Mouse (Mus musculus): ENCODE measurements around the gene Strn. TPM values are rescaled to one million over a fixed set of nuclear protein-coding genes. Genes with fewer than 3 reads are reported as not detected.
A peak's percentile ranks its signal among the peaks of the same experiment; 100 is the strongest.
"Not testable (repeated sequence)": the region's sequence is repeated elsewhere in the genome, so short reads cannot be mapped to it uniquely, and the experiment has no call there.

The Strn gene
- total RNA-seq, 1 experiment from 2014 or later = 24.3 TPM

- no peak for ATAC-seq (replicated peaks in 1 of 2; ENCODE audit: insufficient read depth in 1 of 2, low FRiP score in 2 of 2, low TSS enrichment in 1 of 2, low read depth in 1 of 2, poor library complexity in 2 of 2, severe bottlenecking in 2 of 2)
Observed at GRCm38 (mm10) chr17:78726746-78727449, 10.1 kb downstream of the Strn start.

- peak; percentile 17 to 60; a peak in 1 of 4 replicates for ATAC-seq (replicated peaks in 1 of 2; ENCODE audit: insufficient read depth in 1 of 2, low FRiP score in 2 of 2, low TSS enrichment in 1 of 2, low read depth in 1 of 2, poor library complexity in 2 of 2, severe bottlenecking in 2 of 2)
Observed at GRCm38 (mm10) chr17:78724461-78725055, 12.4 kb downstream of the Strn start.

- ATAC-seq (replicated peaks in 1 of 2; ENCODE audit: insufficient read depth in 1 of 2, low FRiP score in 2 of 2, low TSS enrichment in 1 of 2, low read depth in 1 of 2, poor library complexity in 2 of 2, severe bottlenecking in 2 of 2) = no peak
Observed at GRCm38 (mm10) chr17:78721690-78722089, 15.3 kb downstream of the Strn start.

- no peak for ATAC-seq (replicated peaks in 1 of 2; ENCODE audit: insufficient read depth in 1 of 2, low FRiP score in 2 of 2, low TSS enrichment in 1 of 2, low read depth in 1 of 2, poor library complexity in 2 of 2, severe bottlenecking in 2 of 2)
Observed at GRCm38 (mm10) chr17:78719086-78719485, 17.9 kb downstream of the Strn start.

- no peak for ATAC-seq (replicated peaks in 1 of 2; ENCODE audit: insufficient read depth in 1 of 2, low FRiP score in 2 of 2, low TSS enrichment in 1 of 2, low read depth in 1 of 2, poor library complexity in 2 of 2, severe bottlenecking in 2 of 2)
Observed at GRCm38 (mm10) chr17:78710258-78710657, 26.7 kb downstream of the Strn start.

- ATAC-seq (replicated peaks in 1 of 2; ENCODE audit: insufficient read depth in 1 of 2, low FRiP score in 2 of 2, low TSS enrichment in 1 of 2, low read depth in 1 of 2, poor library complexity in 2 of 2, severe bottlenecking in 2 of 2) = peak; percentile 53 to 71
Observed at GRCm38 (mm10) chr17:78708422-78708821, 28.6 kb downstream of the Strn start.

GRCm38 (mm10) chr17:78702988-78703387, 34.0 kb downstream of the Strn start:
- peak in 1 of 2 experiments; percentile 62; a peak in 1 of 4 replicates for ATAC-seq (replicated peaks in 1 of 2; ENCODE audit: insufficient read depth in 1 of 2, low FRiP score in 2 of 2, low TSS enrichment in 1 of 2, low read depth in 1 of 2, poor library complexity in 2 of 2, severe bottlenecking in 2 of 2)

GRCm38 (mm10) chr17:78698965-78699364, 38.0 kb downstream of the Strn start:
- no peak for ATAC-seq (replicated peaks in 1 of 2; ENCODE audit: insufficient read depth in 1 of 2, low FRiP score in 2 of 2, low TSS enrichment in 1 of 2, low read depth in 1 of 2, poor library complexity in 2 of 2, severe bottlenecking in 2 of 2)

GRCm38 (mm10) chr17:78697462-78697861, 39.5 kb downstream of the Strn start:
- ATAC-seq (replicated peaks in 1 of 2; ENCODE audit: insufficient read depth in 1 of 2, low FRiP score in 2 of 2, low TSS enrichment in 1 of 2, low read depth in 1 of 2, poor library complexity in 2 of 2, severe bottlenecking in 2 of 2) = no peak

- no peak for ATAC-seq (replicated peaks in 1 of 2; ENCODE audit: insufficient read depth in 1 of 2, low FRiP score in 2 of 2, low TSS enrichment in 1 of 2, low read depth in 1 of 2, poor library complexity in 2 of 2, severe bottlenecking in 2 of 2)
Observed at GRCm38 (mm10) chr17:78696922-78697321, 40.1 kb downstream of the Strn start.

- ATAC-seq (replicated peaks in 1 of 2; ENCODE audit: insufficient read depth in 1 of 2, low FRiP score in 2 of 2, low TSS enrichment in 1 of 2, low read depth in 1 of 2, poor library complexity in 2 of 2, severe bottlenecking in 2 of 2) = not testable (repeated sequence)
Observed at GRCm38 (mm10) chr17:78689231-78689630, 47.8 kb downstream of the Strn start.

- peak; percentile 17 to 48; a peak in 1 of 4 replicates for ATAC-seq (replicated peaks in 1 of 2; ENCODE audit: insufficient read depth in 1 of 2, low FRiP score in 2 of 2, low TSS enrichment in 1 of 2, low read depth in 1 of 2, poor library complexity in 2 of 2, severe bottlenecking in 2 of 2)
Observed at GRCm38 (mm10) chr17:78687971-78688370, 49.0 kb downstream of the Strn start.

- ATAC-seq (replicated peaks in 1 of 2; ENCODE audit: insufficient read depth in 1 of 2, low FRiP score in 2 of 2, low TSS enrichment in 1 of 2, low read depth in 1 of 2, poor library complexity in 2 of 2, severe bottlenecking in 2 of 2) = no peak
Observed at GRCm38 (mm10) chr17:78685004-78685403, 52.0 kb downstream of the Strn start.

- no peak for ATAC-seq (replicated peaks in 1 of 2; ENCODE audit: insufficient read depth in 1 of 2, low FRiP score in 2 of 2, low TSS enrichment in 1 of 2, low read depth in 1 of 2, poor library complexity in 2 of 2, severe bottlenecking in 2 of 2)
Observed at GRCm38 (mm10) chr17:78682351-78682750, 54.6 kb downstream of the Strn start.

- no peak for ATAC-seq (replicated peaks in 1 of 2; ENCODE audit: insufficient read depth in 1 of 2, low FRiP score in 2 of 2, low TSS enrichment in 1 of 2, low read depth in 1 of 2, poor library complexity in 2 of 2, severe bottlenecking in 2 of 2)
Observed at GRCm38 (mm10) chr17:78679503-78679902, 57.5 kb downstream of the Strn start.

GRCm38 (mm10) chr17:78676813-78677212, 60.2 kb downstream of the Strn start:
- no peak for ATAC-seq (replicated peaks in 1 of 2; ENCODE audit: insufficient read depth in 1 of 2, low FRiP score in 2 of 2, low TSS enrichment in 1 of 2, low read depth in 1 of 2, poor library complexity in 2 of 2, severe bottlenecking in 2 of 2)

- no peak for ATAC-seq (replicated peaks in 1 of 2; ENCODE audit: insufficient read depth in 1 of 2, low FRiP score in 2 of 2, low TSS enrichment in 1 of 2, low read depth in 1 of 2, poor library complexity in 2 of 2, severe bottlenecking in 2 of 2)
Observed at GRCm38 (mm10) chr17:78664962-78665545, 71.9 kb downstream of the Strn start.

GRCm38 (mm10) chr17:78654841-78655240, 82.2 kb downstream of the Strn start:
- ATAC-seq (replicated peaks in 1 of 2; ENCODE audit: insufficient read depth in 1 of 2, low FRiP score in 2 of 2, low TSS enrichment in 1 of 2, low read depth in 1 of 2, poor library complexity in 2 of 2, severe bottlenecking in 2 of 2) = no peak
